Mouse (Mus musculus): ENCODE data around the gene Tulp4. TPM values are rescaled to one million over a fixed set of nuclear protein-coding genes. Genes with fewer than 3 reads are reported as not detected.
"Not testable (repeated sequence)": the region's sequence is repeated elsewhere in the genome, so short reads cannot be mapped to it uniquely, and the experiment has no call there.

Tulp4 gene
- polyA plus RNA-seq, 1 experiment from 2014 or later: 100 TPM

- H3K9ac ChIP-seq (replicated peaks; ENCODE audit: low read depth, low read length); H3K4me2 ChIP-seq (replicated peaks; ENCODE audit: low read depth, low read length); H3K4me1 ChIP-seq (ENCODE audit: control insufficient read depth, insufficient read depth, low read length); H3K27ac ChIP-seq (ENCODE audit: low read length); H3K4me3 ChIP-seq (ENCODE audit: low read depth, low read length); H3K9me3 ChIP-seq (ENCODE audit: control insufficient read depth, low read depth, low read length); H3K27me3 ChIP-seq (ENCODE audit: control insufficient read depth, insufficient read depth, low read length); H3K36me3 ChIP-seq (ENCODE audit: control insufficient read depth, insufficient read depth, low read length): not testable (repeated sequence)
- 49% methylated on average over 6 of the region's 12 CpGs for WGBS
- 0 out of 2 replicates have a peak, but pooled peaks have one; percentile 24 for ATAC-seq (ENCODE audit: insufficient number of reproducible peaks, insufficient read depth, low FRiP score, low read depth)
Measured at GRCm38 (mm10) chr17:6300190-6300863, 194.1 kb downstream of the Tulp4 start.

Small RNA genes within 50 kb of the gene (microRNA-seq; reads per million reads assigned to microRNA genes)
- gene Gm22774: not detected

Other genes starting within 250 kb of the Tulp4 start
- gene Synj2, start 165.2 kb upstream of the Tulp4 start, polyA plus RNA-seq (2014; fragmentation: Nextera tagmentation; extraction: Ambion mirVana): 7.5 and 10.3 TPM in 2 replicates
- gene Serac1, start 26.7 kb upstream of the Tulp4 start, polyA plus RNA-seq (2014; fragmentation: Nextera tagmentation; extraction: Ambion mirVana): 5.3 and 8.6 TPM in 2 replicates
- gene Gtf2h5, start 26.7 kb upstream of the Tulp4 start, polyA plus RNA-seq (2014; fragmentation: Nextera tagmentation; extraction: Ambion mirVana): 167 and 175 TPM in 2 replicates
- 26.5 and 26.6 TPM in 2 replicates for gene Tmem181a, start 150.4 kb downstream of the Tulp4 start, polyA plus RNA-seq (2014; fragmentation: Nextera tagmentation; extraction: Ambion mirVana)
- 16.5 and 20.1 TPM in 2 replicates for gene Dynlt1a, start 211.1 kb downstream of the Tulp4 start, polyA plus RNA-seq (2014; fragmentation: Nextera tagmentation; extraction: Ambion mirVana)